In the genomic region with DNA sequence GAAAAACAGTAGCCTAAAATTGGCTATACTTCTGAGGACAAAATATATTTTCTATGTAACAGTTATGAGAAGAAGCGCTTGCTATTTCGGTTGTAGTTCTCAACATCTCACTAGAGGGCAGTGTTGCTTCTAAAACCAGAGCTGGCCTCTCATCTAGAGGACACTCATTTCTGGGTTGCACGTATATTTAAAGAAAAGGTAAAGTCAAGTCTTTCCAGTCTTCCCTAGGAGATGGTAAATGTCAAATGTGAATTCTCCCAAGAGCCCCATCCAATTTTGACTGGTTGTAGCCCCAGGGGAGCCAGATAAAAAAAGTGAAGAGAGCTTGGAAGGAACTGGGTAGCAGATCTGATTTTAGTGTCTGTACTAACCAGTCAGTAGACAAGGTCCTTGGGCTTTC, we compare ENCODE assay signal across 8 mouse cellular contexts. TPM values are rescaled to one million over a fixed set of nuclear protein-coding genes. Genes with fewer than 3 reads are reported as not detected.
DNase-seq lines count a peak whose midpoint lies in the region; ATAC-seq and TF ChIP-seq lines count a peak whose summit lies in the region.

No protein-coding gene starts in this region.

- H3K4me3 ChIP-seq in ES-E14 (ENCODE audit: insufficient read depth in 1 of 2, low read depth in 1 of 2, low read length in 2 of 2, poor library complexity in 1 of 2, severe bottlenecking in 1 of 2), result no peak overlapping the region
- no peak overlapping the region for H3K4me3 ChIP-seq in heart, embryonic 15.5 days
- no peak overlapping the region for H3K4me3 ChIP-seq in lung, embryonic 14.5 days (ENCODE audit: low read depth, low read length)

- no peaks in the 10 kb centered on the region for H3K4me1 ChIP-seq in ES-E14 (ENCODE audit: control insufficient read depth in 2 of 2, insufficient read depth in 2 of 2, low read length in 2 of 2, poor library complexity in 1 of 2)
- H3K4me1 ChIP-seq in heart, embryonic 15.5 days (replicated peaks), result peaks cover 18% of the 10 kb centered on the region
- no peaks in the 10 kb centered on the region for H3K4me1 ChIP-seq in lung, embryonic 14.5 days (ENCODE audit: insufficient read depth)

- 1% methylated on average over 3 of the region's 3 CpGs for WGBS in heart, embryonic 15.5 days
- 7% methylated on average over 3 of the region's 3 CpGs for WGBS in lung, embryonic 14.5 days

- no peaks in the 10 kb centered on the region for H3K36me3 ChIP-seq in ES-E14 (ENCODE audit: control insufficient read depth, insufficient read depth, low read length, poor library complexity, severe bottlenecking)
- H3K36me3 ChIP-seq in heart, embryonic 15.5 days, result no peaks in the 10 kb centered on the region
- H3K36me3 ChIP-seq in lung, embryonic 14.5 days (ENCODE audit: insufficient read depth), result no peaks in the 10 kb centered on the region

- no peaks in the 10 kb centered on the region for H3K9me3 ChIP-seq in ES-E14 (ENCODE audit: control insufficient read depth, insufficient read depth, low read depth, low read length)
- H3K9me3 ChIP-seq in heart, embryonic 15.5 days (replicated peaks), result no peaks in the 10 kb centered on the region
- no peaks in the 10 kb centered on the region for H3K9me3 ChIP-seq in lung, embryonic 14.5 days (ENCODE audit: low read depth, low read length)

- peak; percentile 80 for TF ChIP-seq CTCF in lung, embryonic 14.5 days (IDR thresholded peaks at IDR 0.05; ENCODE audit: low read depth)

- peak; percentile 77 for DNase-seq in CD4-positive helper T cell, adult 2 months (ENCODE audit: low read depth, low spot score)
- DNase-seq in ES-E14 (ENCODE audit: low read depth, low spot score), result no peak
- peak; percentile 87 for DNase-seq in cerebellum, adult 9-10 months
- DNase-seq in kidney, postnatal 4 days, result peak; percentile 37 to 58
- DNase-seq in lung, embryonic 14.5 days, result peak; percentile 94

- H3K4me2 ChIP-seq in heart, embryonic 15.5 days, result peak overlapping the region; percentile 99; the same call in 1 of the 2 replicates
- H3K4me2 ChIP-seq in lung, embryonic 14.5 days, result no peak overlapping the region; the same call in 1 of the 2 replicates

- ATAC-seq in heart, embryonic 15.5 days (replicated peaks; ENCODE audit: insufficient number of reproducible peaks, insufficient read depth, low FRiP score, low read depth), result no peak
- ATAC-seq in lung, embryonic 14.5 days (ENCODE audit: insufficient read depth), result no peak
- peak; percentile 42; the same call in 1 of the 2 replicates for ATAC-seq in neutrophil, adult 5-6 weeks (ENCODE audit: extremely low read depth, insufficient number of reproducible peaks, low FRiP score, poor library complexity, severe bottlenecking)
- no peak for ATAC-seq in erythroblast, adult 5-6 weeks (replicated peaks; ENCODE audit: low FRiP score, poor library complexity, severe bottlenecking)

- no peak overlapping the region for H3K27ac ChIP-seq in ES-E14 (ENCODE audit: insufficient read depth, low read depth, low read length, poor library complexity, severe bottlenecking)
- H3K27ac ChIP-seq in heart, embryonic 15.5 days, result no peak overlapping the region
- no peak overlapping the region for H3K27ac ChIP-seq in lung, embryonic 14.5 days (ENCODE audit: low read depth)

- in situ Hi-C loops in ES-E14 (cut with MboI; ENCODE audit: low sequenced_read_pairs in 2 of 2, unreplicated experiment in 2 of 2), result loop anchor here (10.0 to 25.0 kb wide), 3 partner anchors 330 to 458 kb away; no protein-coding TSS in a partner anchor

- no peak overlapping the region for H3K9ac ChIP-seq in ES-E14 (ENCODE audit: insufficient read depth, low read depth, low read length, poor library complexity, severe bottlenecking)
- H3K9ac ChIP-seq in heart, embryonic 15.5 days, result no peak overlapping the region
- no peak overlapping the region for H3K9ac ChIP-seq in lung, embryonic 14.5 days

- H3K27me3 ChIP-seq in heart, embryonic 15.5 days, result peaks cover 17% of the 10 kb centered on the region
- peaks cover 3% of the 10 kb centered on the region; the same call in 1 of the 2 replicates for H3K27me3 ChIP-seq in lung, embryonic 14.5 days (ENCODE audit: insufficient read depth, low read length)

TF ChIP-seq in ES-E14, 5 proteins besides CTCF, POLR2A, EP300 and RAD21:
- TF ChIP-seq ZC3H11A (IDR thresholded peaks at IDR 0.05; ENCODE audit: borderline replicate concordance, low read depth, low read length) (peak; percentile 64; the same call in 1 of the 2 replicates), CHD2 (IDR thresholded peaks at IDR 0.05; ENCODE audit: low read depth, low read length) (no peak)

RNA-seq across cellular contexts. Expression of a gene that starts 1.3 kb away (rescaled TPM):
- 0.05 and 0.49 TPM in 2 replicates for total RNA-seq in ES-E14 (2012; rRNA removed)
- 0.91 and 1.0 TPM in 2 replicates for polyA plus RNA-seq in heart, embryonic 15.5 days (2015; fragmentation: Nextera tagmentation; extraction: Ambion mirVana)
- 1.9 and 2.1 TPM in 2 replicates for polyA plus RNA-seq in lung, embryonic 14.5 days (2014; fragmentation: Nextera tagmentation; extraction: Ambion mirVana)
- total RNA-seq in neutrophil, adult 5-6 weeks (2017), result 0.37 and 0.58 TPM in 2 replicates
- 0.21 TPM in 1 of 2 replicates, not detected in the other for total RNA-seq in erythroblast, adult 5-6 weeks (2015; ENCODE audit: low replicate concordance)
- total RNA-seq in erythroblast, adult 5-6 weeks (2017; ENCODE audit: low replicate concordance), result not detected in 2 replicates

RNA-seq across cellular contexts. Expression of a gene that starts 41.2 kb away (rescaled TPM):
- total RNA-seq in ES-E14 (2012; rRNA removed), result 2.9 and 3.5 TPM in 2 replicates
- polyA plus RNA-seq in heart, embryonic 15.5 days (2015; fragmentation: Nextera tagmentation; extraction: Ambion mirVana), result 0.13 TPM in 1 of 2 replicates, not detected in the other
- 0.32 TPM in 1 of 2 replicates, not detected in the other for polyA plus RNA-seq in lung, embryonic 14.5 days (2014; fragmentation: Nextera tagmentation; extraction: Ambion mirVana)
- 2.4 TPM in 1 of 2 replicates, not detected in the other for total RNA-seq in neutrophil, adult 5-6 weeks (2017)
- not detected in 2 replicates for total RNA-seq in erythroblast, adult 5-6 weeks (2015; ENCODE audit: low replicate concordance)
- not detected in 2 replicates for total RNA-seq in erythroblast, adult 5-6 weeks (2017; ENCODE audit: low replicate concordance)
